Mouse (Mus musculus) G1E (cell line): Measurements from ENCODE around the gene Gja4.

Source experiments
- CTCF ChIP-seq: IDR thresholded peaks from 2 replicates; pipeline ENCODE4 v1.5.1; 2012; ENCODE audit warnings: low read depth, low read length, inconsistent platforms, mixed read lengths
- GATA2 ChIP-seq: IDR thresholded peaks from 2 replicates; pipeline ENCODE4 v1.6.1; 2012; ENCODE audit warnings: low read depth, low read length, inconsistent platforms, borderline replicate concordance
- POLR2AphosphoS5 ChIP-seq: IDR thresholded peaks from 2 replicates; pipeline ENCODE4 v1.6.1; 2012; ENCODE audit warnings: low read depth, low read length, inconsistent platforms; ENCODE audit not compliant: insufficient replicate concordance

GRCm38 (mm10) chr4:127352594-127352993 lies 38.8 kb upstream of the Gja4 start:
- TF ChIP-seq CTCF (no peak), POLR2AphosphoS5 (no peak), GATA2 (no peak)
